Mouse (Mus musculus) neural tube, embryonic 11.5 days (tissue): Measurements from ENCODE around the gene Chadl. TPM values are rescaled to one million over a fixed set of nuclear protein-coding genes. Genes with fewer than 3 reads are reported as not detected.

Experiments
- ATAC-seq: fragments of 200-750 bp; cut with Nextera tagmentation; 2 replicates; pipeline ENCODE4 v1.8.0; 2017; ENCODE audit warnings: moderate number of reproducible peaks, mild to moderate bottlenecking, moderate TSS enrichment, moderate library complexity; ENCODE audit not compliant: insufficient read depth, low FRiP score, low TSS enrichment
- DNase-seq: peaks from one replicate; pipeline ENCODE4 v3.0.0-alpha.2; 2015; ENCODE audit warnings: low spot score
- H3K27ac ChIP-seq: fragments of 300-500 bp; sonication (generic); 2 replicates; pipeline ENCODE4 v1.5.1; 2014; ENCODE audit warnings: low read depth, mild to moderate bottlenecking, low read length
- H3K27me3 ChIP-seq: fragments of 300-500 bp; sonication (generic); 2 replicates; pipeline ENCODE4 v1.6.1; 2014; ENCODE audit warnings: mild to moderate bottlenecking, low read length, mixed read lengths; ENCODE audit not compliant: control insufficient read depth, insufficient read depth
- H3K36me3 ChIP-seq: fragments of 300-500 bp; sonication (generic); 2 replicates; pipeline ENCODE4 v1.6.1; 2014; ENCODE audit warnings: mild to moderate bottlenecking, low read length, moderate library complexity, mixed read lengths; ENCODE audit not compliant: control insufficient read depth, insufficient read depth
- H3K4me1 ChIP-seq: fragments of 300-500 bp; sonication (generic); 2 replicates; pipeline ENCODE4 v1.6.1; 2014; ENCODE audit warnings: low read length, mixed read lengths; ENCODE audit not compliant: control insufficient read depth, insufficient read depth
- H3K4me2 ChIP-seq: fragments of 300-500 bp; sonication (generic); 2 replicates; pipeline ENCODE4 v1.6.1; 2014; ENCODE audit warnings: low read depth, mild to moderate bottlenecking, moderate library complexity
- H3K4me3 ChIP-seq: fragments of 300-500 bp; sonication (generic); 2 replicates; pipeline ENCODE4 v1.5.1; 2014; ENCODE audit warnings: low read depth, low read length
- H3K9ac ChIP-seq: fragments of 300-500 bp; sonication (generic); 2 replicates; pipeline ENCODE4 v1.6.1; 2014; ENCODE audit warnings: mild to moderate bottlenecking, low read length
- H3K9me3 ChIP-seq: fragments of 300-500 bp; sonication (generic); 2 replicates; pipeline ENCODE4 v1.6.1; 2016; ENCODE audit warnings: low read length; ENCODE audit not compliant: control insufficient read depth
- WGBS: fragments of 180-500 bp; shearing (Covaris S2); extraction: QIAGEN DNeasy Blood & Tissue Kit; methylation state at CpG from one replicate; pipeline ENCODE4 v1.1.7; 2014; 5-methylcytosine and 5-hydroxymethylcytosine counted together
- polyA plus RNA-seq: library from polyadenylated mRNA; unstranded; fragments of >200 nt; fragmentation: Nextera tagmentation; extraction: Ambion mirVana; gene quantifications from 2 replicates; pipeline ENCODE4 v1.2.1, GENCODE M21; 2014

The Chadl gene
- polyA plus RNA-seq, 1 experiment from 2014 or later, result 3.0 TPM

DNA sequence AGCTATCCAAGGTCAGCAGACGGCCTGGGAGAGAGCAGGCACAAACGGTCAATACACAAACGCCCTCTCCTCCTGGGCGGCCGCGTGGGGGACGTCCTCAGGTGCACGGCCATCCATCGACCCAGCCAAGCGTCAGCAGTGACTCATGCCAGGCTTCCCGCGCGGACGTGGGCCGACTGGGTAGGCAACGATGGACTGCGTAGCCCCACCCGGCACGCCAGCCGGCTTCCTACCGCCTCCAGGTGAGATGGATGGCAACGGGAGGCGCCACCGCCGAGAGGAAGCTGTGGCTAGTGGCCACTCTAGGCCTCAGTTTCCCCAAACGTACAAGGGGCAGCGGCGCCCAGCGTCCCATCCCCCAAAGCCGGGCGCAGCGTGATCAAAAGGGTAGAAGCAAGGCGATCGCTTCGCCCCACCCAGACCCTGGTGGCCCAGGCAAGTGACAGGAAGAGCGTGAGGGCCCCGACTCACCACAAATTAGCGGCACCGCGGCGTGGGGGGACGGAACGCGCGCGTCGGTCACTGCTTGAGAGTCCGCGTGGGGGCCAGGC, 32.2 kb upstream of the Chadl start:
- Histone ChIP-seq H3K4me3 (peak overlapping the region; percentile 100), H3K4me2 (peak overlapping the region; percentile 92), H3K27me3 (no peaks in the 10 kb centered on the region), H3K9ac (peak overlapping the region; percentile 92), H3K36me3 (peaks cover under 1% of the 10 kb centered on the region; the same call in 1 of the 2 replicates), H3K4me1 (peaks cover 9% of the 10 kb centered on the region), H3K9me3 (no peaks in the 10 kb centered on the region), H3K27ac (no peak overlapping the region)
- WGBS, result under 1% methylated on average over 49 of the region's 49 CpGs
- DNase-seq (no peak), ATAC-seq (peak; percentile 60; the same call in 1 of the 2 replicates)

DNA sequence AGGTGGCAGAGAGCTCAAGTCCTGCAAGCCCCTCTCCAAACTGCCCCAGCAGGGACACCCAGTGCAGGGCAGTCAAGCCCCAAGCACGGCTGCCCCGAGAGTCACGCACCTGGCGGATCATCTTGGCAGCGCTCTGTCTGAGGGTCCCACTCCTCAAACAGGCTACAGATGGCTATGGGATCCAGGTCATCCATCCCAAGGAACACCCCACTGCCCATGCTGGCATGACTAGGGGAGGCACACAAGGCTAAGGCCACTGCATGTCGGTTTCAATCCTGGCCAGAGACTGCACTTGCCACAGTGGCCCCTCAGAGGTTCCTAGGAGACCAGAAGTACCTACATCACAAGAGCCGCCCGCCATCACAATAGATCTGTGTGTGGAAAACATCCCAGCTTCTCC, 28.9 kb upstream of the Chadl start:
- Histone ChIP-seq H3K36me3 (peaks cover 11% of the 10 kb centered on the region), H3K9me3 (no peaks in the 10 kb centered on the region)
- no peak for ATAC-seq

DNA sequence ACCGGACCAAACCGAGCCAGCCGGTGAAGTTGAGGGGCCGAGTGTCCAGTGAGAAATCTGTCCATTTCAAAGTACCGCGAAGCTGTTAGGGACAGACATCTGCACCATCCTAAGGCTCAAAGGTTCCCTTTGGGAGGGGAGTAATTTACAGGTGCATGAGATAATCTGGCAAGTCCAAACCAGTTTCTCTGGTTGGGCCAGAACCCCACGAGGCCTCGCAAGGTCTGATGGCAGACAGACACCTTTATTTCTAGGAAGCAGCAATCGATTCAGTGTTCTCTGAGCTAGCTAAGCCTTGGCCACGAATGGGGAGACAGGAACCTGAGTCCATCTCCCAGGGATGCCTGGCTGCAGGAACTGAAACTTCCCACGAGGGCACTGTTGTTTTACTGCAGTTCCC, 26.6 kb upstream of the Chadl start:
- Histone ChIP-seq H3K9ac (no peak overlapping the region), H3K9me3 (no peaks in the 10 kb centered on the region), H3K36me3 (peaks cover 28% of the 10 kb centered on the region), H3K4me1 (peaks cover 5% of the 10 kb centered on the region), H3K27me3 (no peaks in the 10 kb centered on the region), H3K27ac (no peak overlapping the region), H3K4me2 (no peak overlapping the region), H3K4me3 (no peak overlapping the region)
- ATAC-seq (no peak), DNase-seq (no peak)
- 86% methylated on average over 11 of the region's 11 CpGs for WGBS

More for the DNA sequence above, 28.9 kb upstream of the Chadl start:
- Histone ChIP-seq H3K27ac (no peak overlapping the region), H3K4me2 (no peak overlapping the region), H3K4me3 (no peak overlapping the region), H3K27me3 (no peaks in the 10 kb centered on the region), H3K9ac (no peak overlapping the region), H3K4me1 (peaks cover 9% of the 10 kb centered on the region)
- DNase-seq, result no peak
- 97% methylated on average over 8 of the region's 8 CpGs for WGBS

DNA sequence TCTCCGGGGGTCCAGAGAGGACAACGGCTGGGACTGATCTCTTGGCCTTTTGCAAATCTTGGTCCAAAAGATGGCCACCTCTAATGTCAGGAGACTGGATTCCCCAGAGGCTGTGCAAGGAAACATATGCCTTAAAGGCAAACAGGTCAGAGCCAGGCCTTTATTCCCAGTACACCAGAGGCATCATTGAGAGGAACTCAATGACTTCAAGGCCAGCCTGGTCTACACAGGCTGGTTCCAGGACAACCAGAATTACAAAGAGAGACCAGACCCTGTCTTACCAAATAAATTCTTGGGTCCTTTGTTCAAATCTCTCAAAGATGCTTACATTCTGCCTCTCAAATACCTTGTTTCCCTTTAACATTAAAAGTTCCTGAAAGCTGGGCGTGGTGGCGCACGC, 25.3 kb upstream of the Chadl start:
- no peaks in the 10 kb centered on the region for H3K9me3 ChIP-seq
- H3K36me3 ChIP-seq, result peaks cover 30% of the 10 kb centered on the region
- H3K27ac ChIP-seq, result no peak overlapping the region
- H3K27me3 ChIP-seq, result no peaks in the 10 kb centered on the region
- 95% methylated on average over 5 of the region's 5 CpGs for WGBS
- no peaks in the 10 kb centered on the region for H3K4me1 ChIP-seq
- no peak overlapping the region for H3K9ac ChIP-seq
- no peak overlapping the region for H3K4me3 ChIP-seq
- no peak overlapping the region for H3K4me2 ChIP-seq
- no peak for ATAC-seq
- DNase-seq, result no peak

DNA sequence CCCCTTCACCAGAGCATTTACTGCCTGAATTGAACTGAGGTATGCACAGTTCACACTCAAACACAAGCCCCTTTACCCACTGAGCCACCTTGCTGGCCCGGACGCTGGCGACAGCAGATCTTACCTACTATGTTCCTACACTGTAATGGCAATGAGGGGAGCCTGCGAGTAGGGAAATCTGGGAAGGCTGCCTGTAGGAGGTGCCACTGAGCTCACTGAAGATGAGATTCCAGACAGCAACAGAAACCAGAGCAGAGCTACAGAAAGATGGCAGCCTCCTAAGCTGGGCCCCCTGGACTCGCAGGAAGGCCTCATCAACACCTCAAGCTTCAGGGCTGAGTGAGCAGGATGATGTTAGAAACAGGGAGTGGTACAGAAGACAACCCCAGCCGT, 22.0 kb upstream of the Chadl start:
- H3K27me3 ChIP-seq, result no peaks in the 10 kb centered on the region
- H3K4me3 ChIP-seq, result no peak overlapping the region
- no peak for ATAC-seq
- H3K9ac ChIP-seq, result no peak overlapping the region
- no peak overlapping the region for H3K27ac ChIP-seq
- WGBS, result 91% methylated on average over 6 of the region's 6 CpGs
- no peaks in the 10 kb centered on the region for H3K4me1 ChIP-seq
- H3K9me3 ChIP-seq, result no peaks in the 10 kb centered on the region
- H3K36me3 ChIP-seq, result peaks cover 39% of the 10 kb centered on the region
- no peak overlapping the region for H3K4me2 ChIP-seq
- no peak for DNase-seq

DNA sequence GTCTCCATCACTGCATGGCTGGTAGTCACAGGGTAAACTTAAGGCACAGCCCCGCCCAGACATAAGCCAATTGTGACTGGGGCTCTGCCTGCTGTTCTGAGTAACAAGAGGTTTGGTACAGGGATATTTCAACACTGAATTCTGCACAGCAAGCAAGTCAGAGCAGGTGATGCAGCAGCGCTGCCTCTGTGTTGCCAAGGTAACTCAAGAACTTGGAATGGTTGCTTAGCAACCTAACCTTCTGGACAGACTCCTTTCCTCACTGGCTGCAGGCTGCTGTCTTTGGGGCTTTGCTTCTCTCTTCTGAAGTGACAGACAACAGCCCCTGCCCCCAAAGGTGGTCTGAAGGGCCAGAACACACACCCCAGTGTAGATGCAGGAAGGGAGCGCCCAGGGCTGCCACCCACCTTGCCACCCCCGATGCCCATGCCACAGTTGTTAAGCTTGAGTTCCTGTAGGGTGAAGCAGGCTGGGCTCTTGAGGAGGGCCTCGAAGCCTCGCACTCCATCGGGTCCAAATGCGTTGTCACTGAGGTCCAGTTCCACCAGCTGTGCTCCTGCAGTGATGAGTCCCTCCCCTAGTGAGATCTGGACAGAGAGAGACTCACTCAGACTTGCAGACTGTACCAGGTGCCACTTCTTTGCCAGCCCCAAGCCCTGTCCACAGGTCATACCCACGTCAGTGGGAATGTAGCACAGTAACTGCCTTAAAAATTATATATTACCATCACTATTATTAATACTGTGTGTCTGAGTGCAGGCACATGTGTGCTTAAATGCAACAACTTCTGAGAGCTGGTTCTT, 21.4 kb upstream of the Chadl start:
- no peak for ATAC-seq
- Histone ChIP-seq H3K27ac (no peak overlapping the region), H3K4me1 (no peaks in the 10 kb centered on the region), H3K9ac (no peak overlapping the region), H3K4me2 (no peak overlapping the region), H3K4me3 (no peak overlapping the region), H3K9me3 (no peaks in the 10 kb centered on the region), H3K36me3 (peaks cover 39% of the 10 kb centered on the region), H3K27me3 (no peaks in the 10 kb centered on the region)
- no peak for DNase-seq
- whole genome bisulfite sequencing, result 96% methylated on average over 9 of the region's 9 CpGs

DNA sequence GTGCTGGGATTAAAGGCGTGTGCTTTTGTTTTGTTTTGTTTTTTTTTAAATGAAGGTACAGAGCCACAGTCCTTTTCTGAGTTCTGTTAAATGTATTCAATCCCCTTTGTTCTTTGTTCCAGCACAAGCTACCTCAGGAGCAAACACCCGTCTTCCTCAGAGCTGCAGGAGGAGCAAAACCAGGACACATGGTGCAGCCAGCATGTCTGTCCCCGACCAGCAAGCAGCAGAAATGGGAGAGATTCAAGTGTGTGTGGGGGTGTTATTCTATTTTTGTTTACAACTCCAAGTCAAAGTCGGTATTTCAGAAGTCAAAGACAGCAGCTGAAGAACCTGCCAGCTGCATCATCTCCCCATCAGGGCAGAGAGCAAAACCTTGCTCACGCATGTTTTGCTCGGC, 16.7 kb upstream of the Chadl start:
- 92% methylated on average over 6 of the region's 6 CpGs for WGBS

DNA sequence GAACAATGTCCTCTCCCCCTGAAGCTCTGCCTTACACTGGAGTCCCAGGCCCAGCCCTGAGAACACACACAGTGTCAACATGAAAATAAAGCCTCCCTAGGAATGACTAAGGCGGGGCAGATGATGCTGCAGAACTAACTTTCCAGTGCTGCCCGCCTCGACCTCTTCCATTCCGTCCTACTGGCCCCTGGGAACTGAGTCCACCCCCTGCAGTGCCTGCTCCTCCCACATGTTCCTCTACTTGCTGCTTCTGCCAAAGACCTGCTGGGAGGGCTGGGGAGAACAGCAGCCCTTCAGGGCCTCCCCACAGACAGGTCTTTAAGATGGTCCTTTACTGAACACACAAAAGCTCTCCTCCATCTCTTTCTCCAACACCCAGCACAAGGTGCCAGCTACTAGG, 13.7 kb upstream of the Chadl start:
- Histone ChIP-seq H3K9ac (no peak overlapping the region), H3K27me3 (no peaks in the 10 kb centered on the region), H3K4me2 (no peak overlapping the region), H3K9me3 (no peaks in the 10 kb centered on the region), H3K4me3 (no peak overlapping the region), H3K27ac (no peak overlapping the region), H3K4me1 (no peaks in the 10 kb centered on the region), H3K36me3 (peaks cover 43% of the 10 kb centered on the region)
- DNase-seq, result no peak
- ATAC-seq, result no peak
- 78% methylated on average over 4 of the region's 4 CpGs for WGBS

More for the DNA sequence above, 16.7 kb upstream of the Chadl start:
- Histone ChIP-seq H3K9me3 (no peaks in the 10 kb centered on the region), H3K27ac (no peak overlapping the region), H3K27me3 (no peaks in the 10 kb centered on the region), H3K4me2 (no peak overlapping the region), H3K4me1 (no peaks in the 10 kb centered on the region), H3K9ac (no peak overlapping the region), H3K36me3 (peaks cover 40% of the 10 kb centered on the region), H3K4me3 (no peak overlapping the region)
- DNase-seq (no peak), ATAC-seq (no peak)

DNA sequence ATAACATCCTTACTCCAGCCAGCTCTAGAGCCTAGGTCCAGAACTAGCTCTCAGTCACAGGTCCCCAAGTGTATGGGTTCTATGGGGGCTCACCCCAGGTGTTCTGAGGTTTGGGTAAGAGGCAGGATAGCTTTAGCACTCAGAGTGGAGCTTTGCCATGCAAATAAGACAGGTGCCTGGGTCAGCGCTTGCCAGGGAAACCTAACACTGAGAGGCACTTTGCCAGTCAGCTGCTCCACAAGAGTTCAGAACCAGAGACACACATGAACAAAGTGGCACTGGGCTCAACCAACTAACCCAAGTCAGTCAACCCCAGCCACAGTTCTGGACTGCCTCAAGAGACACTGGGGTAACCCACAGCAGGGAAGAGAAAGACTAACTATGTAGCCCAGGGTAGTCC, 12.6 kb upstream of the Chadl start:
- WGBS, result 96% methylated on average over 1 of the region's 1 CpGs
- H3K36me3 ChIP-seq, result peaks cover 43% of the 10 kb centered on the region
- H3K27me3 ChIP-seq, result no peaks in the 10 kb centered on the region
- no peaks in the 10 kb centered on the region for H3K4me1 ChIP-seq
- H3K4me3 ChIP-seq, result no peak overlapping the region
- no peaks in the 10 kb centered on the region for H3K9me3 ChIP-seq
- ATAC-seq (no peak), DNase-seq (no peak)
- H3K4me2 ChIP-seq, result no peak overlapping the region
- H3K27ac ChIP-seq, result no peak overlapping the region
- H3K9ac ChIP-seq, result no peak overlapping the region
